Mouse (Mus musculus) neural tube, embryonic 13.5 days (tissue): ENCODE data around the gene Gdf9. TPM values are rescaled to one million over a fixed set of nuclear protein-coding genes. Genes with fewer than 3 reads are reported as not detected.

Source experiments
- ATAC-seq: fragments of 200-750 bp; cut with Nextera tagmentation; 2 replicates; pipeline ENCODE4 v1.8.0; 2017; ENCODE audit warnings: low read depth, mild to moderate bottlenecking, moderate TSS enrichment, moderate library complexity
- H3K27ac ChIP-seq: fragments of 300-500 bp; sonication (generic); replicated peaks from 2 replicates; pipeline ENCODE4 v1.5.1; 2015; ENCODE audit warnings: moderate library complexity, mild to moderate bottlenecking, inconsistent platforms
- H3K27me3 ChIP-seq: fragments of 300-500 bp; sonication (generic); 2 replicates; pipeline ENCODE4 v1.6.1; 2015; ENCODE audit warnings: mild to moderate bottlenecking, inconsistent platforms
- H3K36me3 ChIP-seq: fragments of 300-500 bp; sonication (generic); 2 replicates; pipeline ENCODE4 v1.6.1; 2015; ENCODE audit warnings: mild to moderate bottlenecking, inconsistent platforms
- H3K4me1 ChIP-seq: fragments of 300-500 bp; sonication (generic); replicated peaks from 2 replicates; pipeline ENCODE4 v1.6.1; 2015; ENCODE audit warnings: inconsistent platforms
- H3K4me2 ChIP-seq: fragments of 300-500 bp; sonication (generic); 2 replicates; pipeline ENCODE4 v1.6.1; 2015; ENCODE audit warnings: inconsistent platforms, mild to moderate bottlenecking, moderate library complexity
- H3K4me3 ChIP-seq: fragments of 300-500 bp; sonication (generic); 2 replicates; pipeline ENCODE4 v1.5.1; 2015; ENCODE audit warnings: mild to moderate bottlenecking, inconsistent platforms
- H3K9ac ChIP-seq: fragments of 300-500 bp; sonication (generic); 2 replicates; pipeline ENCODE4 v1.6.1; 2015; ENCODE audit warnings: moderate library complexity, mild to moderate bottlenecking, inconsistent platforms
- H3K9me3 ChIP-seq: fragments of 300-500 bp; sonication (generic); 2 replicates; pipeline ENCODE4 v1.6.1; 2016; ENCODE audit warnings: inconsistent platforms
- WGBS: fragments of 180-500 bp; shearing (Covaris S2); methylation state at CpG from one replicate; pipeline ENCODE4 v1.1.7; 2015; 5-methylcytosine and 5-hydroxymethylcytosine counted together
- polyA plus RNA-seq: library from polyadenylated mRNA; unstranded; fragments of >200 nt; fragmentation: Nextera tagmentation; extraction: Ambion mirVana; gene quantifications from 2 replicates; pipeline ENCODE4 v1.2.1, GENCODE M21; 2015

Gdf9 gene
- polyA plus RNA-seq, 1 experiment from 2014 or later: 3.4 TPM

DNA sequence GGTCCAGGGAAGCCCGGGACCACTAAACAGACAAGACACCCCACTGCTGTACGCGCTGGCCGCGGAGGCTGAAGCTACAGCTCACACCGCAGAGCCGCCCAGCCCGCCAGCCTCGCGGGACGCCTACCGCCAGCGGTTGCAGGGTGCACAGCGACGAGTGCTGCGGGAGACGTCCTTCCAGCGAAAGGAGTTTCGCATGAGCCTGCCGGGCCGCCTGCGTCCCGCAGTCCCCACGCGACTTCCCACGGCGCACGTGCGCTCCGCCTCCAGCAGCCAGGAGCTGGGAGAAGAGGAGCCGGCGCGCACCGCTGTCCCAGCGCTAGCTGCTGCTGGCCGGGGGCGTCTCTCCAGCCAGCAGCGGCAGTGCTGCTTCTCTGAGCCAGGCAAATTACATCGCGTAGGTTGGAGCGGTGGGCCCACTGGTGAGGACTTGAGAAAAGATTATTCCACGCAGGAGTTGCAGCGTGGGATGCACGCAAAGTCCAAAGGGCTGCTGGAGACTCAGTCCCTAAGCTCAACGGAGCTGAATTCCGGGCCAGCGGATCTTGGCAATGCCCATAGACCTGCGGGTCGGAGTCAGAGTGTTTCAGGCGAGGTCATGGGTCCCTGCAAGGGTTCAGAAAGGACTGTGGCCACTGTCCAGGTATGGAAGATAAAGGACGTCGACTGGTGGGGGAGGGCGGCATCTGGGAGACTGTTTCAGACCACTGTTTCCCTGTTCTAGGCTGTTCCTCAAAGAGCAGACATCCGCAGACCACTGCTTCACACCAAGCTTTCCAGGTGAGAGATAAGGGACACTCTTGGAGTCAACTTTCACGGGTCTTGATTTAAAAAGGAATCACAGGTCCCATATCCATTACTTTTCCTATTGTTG, 33.0 kb downstream of the Gdf9 start:
- no peaks in the 10 kb centered on the region for H3K36me3 ChIP-seq
- H3K4me1 ChIP-seq: peaks cover 16% of the 10 kb centered on the region
- no peak overlapping the region for H3K27ac ChIP-seq
- H3K4me2 ChIP-seq: peak overlapping the region; percentile 80
- H3K9ac ChIP-seq: peak overlapping the region; percentile 55
- ATAC-seq: peak; percentile 6; the same call in 1 of the 2 replicates
- H3K4me3 ChIP-seq: peak overlapping the region; percentile 43
- 0 out of 2 replicates have a peak, but pooled peaks cover 4% of the 10 kb centered on the region for H3K9me3 ChIP-seq
- 8% methylated on average over 55 of the region's 55 CpGs for WGBS
- H3K27me3 ChIP-seq: peaks cover 96% of the 10 kb centered on the region

DNA sequence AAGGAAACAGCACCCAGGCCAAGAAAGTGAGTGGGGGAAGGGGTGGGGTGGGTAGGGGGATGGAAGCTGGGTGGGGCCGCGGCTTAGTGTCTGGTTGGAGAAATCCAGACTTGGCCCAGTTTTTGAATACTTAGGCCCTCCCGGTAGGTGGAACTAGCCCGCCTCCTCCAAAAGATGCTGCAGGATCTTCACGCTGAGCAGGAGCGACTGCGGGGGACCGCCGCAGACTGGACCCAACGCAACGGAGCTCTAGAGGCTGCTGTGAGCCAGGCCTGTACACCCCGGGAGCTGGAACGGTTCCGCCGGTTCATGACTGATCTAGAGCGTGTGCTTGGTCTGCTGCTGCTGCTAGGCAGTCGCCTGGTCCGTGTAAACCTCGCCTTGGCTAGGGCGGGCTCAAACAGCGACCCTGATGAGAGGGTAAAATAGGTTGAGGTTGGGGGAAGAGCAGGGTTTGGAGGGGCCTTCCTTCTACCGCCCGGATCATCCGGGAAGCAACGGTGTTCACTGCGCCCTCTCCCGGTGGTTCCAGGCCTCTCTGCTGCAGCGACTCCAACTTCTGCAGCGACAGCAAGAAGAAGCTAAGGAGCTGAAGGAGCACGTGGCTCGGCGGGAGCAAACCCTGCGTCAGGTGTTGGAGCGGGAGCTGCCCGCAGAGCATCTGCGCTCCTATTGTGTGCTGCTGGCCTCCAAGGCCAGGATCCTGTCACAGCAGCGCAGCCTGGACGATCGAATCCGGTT, 35.6 kb downstream of the Gdf9 start:
- Histone ChIP-seq H3K27ac (no peak overlapping the region), H3K9ac (peak overlapping the region; percentile 55), H3K9me3 (0 out of 2 replicates have a peak, but pooled peaks cover 4% of the 10 kb centered on the region), H3K36me3 (no peaks in the 10 kb centered on the region), H3K4me1 (peaks cover 38% of the 10 kb centered on the region), H3K4me2 (peak overlapping the region; percentile 56), H3K27me3 (peaks cover 87% of the 10 kb centered on the region), H3K4me3 (peak overlapping the region; percentile 30)
- 6% methylated on average over 40 of the region's 40 CpGs for WGBS
- ATAC-seq: peak; percentile 34

DNA sequence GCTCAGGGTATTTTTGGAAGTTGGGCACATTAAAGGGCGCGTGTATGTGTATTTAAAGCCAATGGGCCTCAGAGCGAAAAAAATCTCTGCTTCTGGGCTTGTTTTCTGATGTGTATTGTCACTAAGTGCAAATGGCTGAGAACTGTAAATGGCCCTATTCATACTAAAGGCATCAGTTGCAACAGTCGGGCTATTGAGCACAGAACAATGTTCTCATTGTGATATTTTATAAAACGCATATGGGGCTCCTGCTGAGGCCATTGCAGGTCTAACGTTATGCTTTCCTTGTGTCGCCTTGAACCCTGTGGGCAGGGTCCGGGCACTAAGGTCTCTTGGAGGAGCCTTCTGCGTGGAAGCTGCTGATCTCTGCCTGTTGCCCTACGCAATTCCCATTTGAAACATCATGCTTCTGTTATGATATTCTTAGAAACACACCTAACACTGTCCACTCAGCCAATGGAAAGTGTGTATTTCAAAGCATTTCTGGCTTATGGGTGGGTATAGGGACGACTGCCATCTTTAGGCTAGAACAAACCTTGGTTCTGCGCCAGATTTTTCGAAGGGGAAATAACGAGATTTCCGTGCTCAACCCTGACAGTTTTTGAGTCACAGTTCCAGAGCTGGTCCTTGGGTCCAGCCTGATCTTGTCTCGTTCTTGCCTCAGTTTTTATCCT, 38.6 kb downstream of the Gdf9 start:
- peaks cover 30% of the 10 kb centered on the region for H3K4me1 ChIP-seq
- H3K9me3 ChIP-seq: 0 out of 2 replicates have a peak, but pooled peaks cover 3% of the 10 kb centered on the region
- ATAC-seq: no peak
- peaks cover 79% of the 10 kb centered on the region for H3K27me3 ChIP-seq
- H3K4me3 ChIP-seq: peak overlapping the region; percentile 19; the same call in 1 of the 2 replicates
- no peaks in the 10 kb centered on the region for H3K36me3 ChIP-seq
- peak overlapping the region; percentile 55 for H3K4me2 ChIP-seq
- no peak overlapping the region for H3K9ac ChIP-seq
- H3K27ac ChIP-seq: no peak overlapping the region
- WGBS: 33% methylated on average over 16 of the region's 16 CpGs

DNA sequence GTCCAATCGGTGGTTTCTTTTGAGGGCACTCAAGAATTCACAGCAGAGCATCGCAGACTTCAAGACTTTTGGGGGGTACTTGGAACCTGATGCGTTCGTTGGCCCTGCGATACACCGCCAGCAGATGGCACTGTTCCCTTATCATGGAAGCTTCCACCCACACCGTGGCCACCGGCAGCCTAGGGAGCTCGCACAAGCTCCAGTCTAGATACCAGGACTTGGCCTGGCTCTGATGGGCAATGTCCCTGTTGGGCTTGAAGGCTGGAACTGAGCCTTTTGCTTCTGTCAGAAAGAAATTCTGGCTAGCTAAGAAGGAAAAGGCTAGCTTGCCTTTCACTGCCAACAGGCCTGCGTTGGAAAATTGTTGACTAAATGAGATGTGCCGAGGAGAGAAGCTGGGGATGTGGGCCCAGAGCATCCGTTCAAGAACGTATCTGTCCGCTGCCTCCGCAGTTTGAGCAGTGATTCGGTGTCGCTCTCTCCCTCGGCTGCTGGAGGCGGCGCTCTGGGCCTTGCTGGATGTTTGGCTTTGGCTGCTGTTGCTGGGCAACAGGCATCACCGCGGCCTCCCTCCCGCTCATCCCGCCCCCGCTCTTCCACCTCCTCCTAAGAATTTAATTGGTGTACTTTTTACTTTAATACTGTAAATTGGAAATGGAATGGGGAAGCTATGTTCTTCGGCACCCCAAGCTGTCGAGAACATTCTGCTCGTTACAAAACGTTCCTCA, 39.3 kb downstream of the Gdf9 start, which contains the start of gene Gm9837:
Gm9837 (minus strand) TSS at position 512 of the 728 bp plus-strand sequence.
- H3K27me3 ChIP-seq: peaks cover 79% of the 10 kb centered on the region
- WGBS: 3% methylated on average over 29 of the region's 29 CpGs
- H3K4me1 ChIP-seq: peaks cover 33% of the 10 kb centered on the region
- peak; percentile 71 for ATAC-seq
- H3K36me3 ChIP-seq: no peaks in the 10 kb centered on the region
- H3K27ac ChIP-seq: peak within 1 kb of the TSS; percentile 61
- H3K4me3 ChIP-seq: peak within 1 kb of the TSS; percentile 19
- no peaks in the 10 kb centered on the region for H3K9me3 ChIP-seq
- peak within 1 kb of the TSS; percentile 43; the same call in 1 of the 2 replicates for H3K9ac ChIP-seq
- H3K4me2 ChIP-seq: peak within 1 kb of the TSS; percentile 55

DNA sequence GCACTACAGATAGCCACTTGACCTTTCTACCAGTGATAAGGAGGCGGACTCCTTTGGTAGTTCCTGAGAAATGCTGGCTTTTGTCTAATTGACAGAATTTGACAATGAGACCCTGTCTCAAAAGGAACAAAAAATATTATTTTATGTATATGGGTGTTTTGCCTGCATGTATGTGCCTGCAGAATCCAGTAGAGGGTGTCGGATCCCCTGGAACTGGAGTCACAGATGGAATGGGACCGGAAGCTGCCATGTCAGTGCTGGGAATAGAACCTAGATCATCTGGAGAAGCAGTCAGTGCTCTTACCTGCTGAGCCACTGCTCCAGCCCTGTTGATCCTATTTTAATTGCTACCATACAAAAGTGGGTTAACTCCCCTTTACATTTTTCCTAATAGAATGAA, 41.9 kb downstream of the Gdf9 start:
- Histone ChIP-seq H3K4me2 (no peak overlapping the region), H3K4me1 (peaks cover 39% of the 10 kb centered on the region), H3K27ac (no peak overlapping the region), H3K36me3 (no peaks in the 10 kb centered on the region), H3K9ac (no peak overlapping the region), H3K9me3 (no peaks in the 10 kb centered on the region), H3K27me3 (peaks cover 72% of the 10 kb centered on the region), H3K4me3 (no peak overlapping the region)
- no peak for ATAC-seq
- WGBS: 84% methylated on average over 3 of the region's 3 CpGs

DNA sequence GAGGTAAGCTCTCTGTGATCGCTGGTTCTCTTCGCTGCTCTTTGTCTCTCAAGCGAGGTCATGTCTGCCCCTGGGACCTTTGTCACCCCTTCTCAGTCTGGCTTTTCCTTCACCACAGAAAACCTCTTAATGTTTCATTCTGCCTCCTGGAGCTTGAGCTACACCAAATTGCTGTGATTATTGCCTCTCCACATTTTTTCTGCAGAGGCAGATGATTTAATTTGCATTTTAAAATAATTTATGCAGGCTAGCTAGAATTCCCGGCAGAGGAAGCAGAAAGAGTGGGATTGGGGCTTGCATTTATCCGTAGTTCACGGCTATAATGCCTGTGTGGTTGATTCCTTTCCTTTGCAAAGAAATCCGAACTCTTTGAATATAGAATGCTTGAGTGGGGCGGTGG, 44.8 kb downstream of the Gdf9 start:
- WGBS: 17% methylated on average over 8 of the region's 8 CpGs
- ATAC-seq: no peak
- Histone ChIP-seq H3K4me3 (no peak overlapping the region), H3K9me3 (no peaks in the 10 kb centered on the region), H3K4me2 (peak overlapping the region; percentile 40), H3K27ac (peak overlapping the region; percentile 61; the same call in 1 of the 2 replicates), H3K36me3 (no peaks in the 10 kb centered on the region), H3K4me1 (peaks cover 43% of the 10 kb centered on the region), H3K9ac (no peak overlapping the region), H3K27me3 (peaks cover 84% of the 10 kb centered on the region)

DNA sequence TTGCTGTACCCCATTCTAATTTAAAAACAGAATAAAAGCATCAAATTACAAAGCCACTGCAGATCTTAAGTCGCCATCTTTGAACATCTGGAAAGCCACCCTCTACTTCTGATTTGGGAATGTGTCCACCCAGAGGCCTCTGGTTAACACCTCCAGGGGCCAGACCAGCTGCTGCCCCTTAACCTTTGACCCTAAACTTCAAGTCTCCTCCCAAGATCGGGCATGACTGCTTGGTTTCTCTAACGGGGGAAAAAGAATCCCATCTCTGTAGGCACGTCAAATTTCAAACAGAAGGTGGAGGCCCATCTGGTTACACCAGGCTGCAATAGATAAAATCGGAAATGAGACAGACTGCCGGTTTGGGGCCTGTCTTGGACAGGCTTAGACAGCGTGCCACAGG, 47.0 kb downstream of the Gdf9 start:
- H3K27ac ChIP-seq: no peak overlapping the region

DNA sequence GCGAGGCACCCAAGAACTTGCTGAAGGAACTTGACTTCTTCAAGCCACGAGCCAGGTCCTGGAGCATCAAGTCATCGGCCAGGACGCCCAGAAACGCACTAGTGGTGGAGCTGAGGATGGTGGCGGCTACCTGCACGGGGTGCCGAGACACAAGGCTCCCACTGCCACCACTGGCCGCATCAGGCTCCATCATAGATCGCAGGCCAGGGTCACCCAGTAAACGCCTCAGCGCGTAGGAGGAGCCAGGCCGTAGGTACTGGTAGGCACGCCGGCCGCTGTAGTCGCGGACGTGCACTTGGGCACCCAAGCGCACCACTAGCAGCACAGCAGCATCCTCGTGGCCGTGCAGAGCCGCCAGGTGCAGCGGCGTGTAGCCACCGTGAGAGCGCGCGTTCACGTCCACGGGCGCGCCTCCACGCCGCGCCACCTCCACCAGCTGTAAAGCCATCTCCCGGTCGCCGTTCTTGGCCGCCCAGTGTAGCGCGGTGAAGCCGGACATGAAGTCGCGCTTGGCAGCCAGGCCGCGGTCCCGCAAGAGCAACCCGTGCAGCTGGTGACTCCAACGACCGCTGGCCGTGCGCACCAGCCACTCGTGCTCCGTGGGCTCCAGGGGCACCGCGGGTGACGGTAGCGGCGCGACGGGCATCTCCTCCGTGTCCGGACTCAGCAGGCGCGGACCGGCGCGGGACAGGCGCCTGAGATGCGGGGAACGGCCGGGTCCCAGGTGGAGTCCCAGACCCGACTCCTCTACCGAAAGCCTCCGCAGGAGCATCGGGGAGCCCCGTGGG, 47.8 kb downstream of the Gdf9 start:
- Histone ChIP-seq H3K9me3 (no peaks in the 10 kb centered on the region), H3K4me2 (peak overlapping the region; percentile 77), H3K9ac (peak overlapping the region; percentile 59), H3K27ac (no peak overlapping the region), H3K4me3 (peak overlapping the region; percentile 46), H3K4me1 (peaks cover 37% of the 10 kb centered on the region), H3K27me3 (peaks cover 85% of the 10 kb centered on the region), H3K36me3 (no peaks in the 10 kb centered on the region)
- peak; percentile 17; the same call in 1 of the 2 replicates for ATAC-seq
- 4% methylated on average over 79 of the region's 79 CpGs for WGBS

More for the DNA sequence above, 47.0 kb downstream of the Gdf9 start:
- Histone ChIP-seq H3K4me3 (no peak overlapping the region), H3K27me3 (peaks cover 82% of the 10 kb centered on the region), H3K9ac (no peak overlapping the region), H3K4me1 (peaks cover 37% of the 10 kb centered on the region), H3K4me2 (peak overlapping the region; percentile 77; the same call in 1 of the 2 replicates), H3K9me3 (no peaks in the 10 kb centered on the region), H3K36me3 (no peaks in the 10 kb centered on the region)
- 42% methylated on average over 7 of the region's 7 CpGs for WGBS
- ATAC-seq: no peak

DNA sequence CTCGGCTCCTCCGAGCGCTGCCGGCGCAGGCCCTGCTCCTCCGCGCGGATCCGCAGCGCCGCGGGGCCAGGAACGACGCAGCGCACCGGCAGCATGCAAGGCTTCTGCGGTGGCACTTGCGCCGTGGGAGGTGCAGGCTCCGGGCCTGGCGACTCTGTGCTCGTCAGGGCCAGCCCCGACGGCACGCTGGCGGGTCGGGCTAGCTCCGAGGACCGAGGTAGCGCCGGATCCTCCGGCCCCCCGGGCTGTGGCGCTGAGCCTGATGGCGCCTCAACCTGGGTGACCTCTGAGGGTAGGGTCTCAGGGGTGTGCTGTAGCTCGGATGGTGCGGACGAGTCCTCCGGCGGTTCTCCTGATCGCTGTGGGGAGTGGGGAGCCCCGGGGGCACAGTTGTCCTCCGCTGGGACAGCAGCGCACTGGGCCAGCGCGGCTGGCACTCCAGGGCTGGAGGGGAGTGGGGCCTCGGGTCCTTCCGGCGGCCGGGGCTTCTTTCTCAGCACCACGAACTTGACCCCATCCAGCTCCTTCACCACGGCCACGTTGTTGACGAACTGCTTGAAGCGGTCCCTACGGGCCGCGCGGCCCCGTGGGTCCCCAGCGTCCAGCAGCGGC, 48.5 kb downstream of the Gdf9 start:
- no peaks in the 10 kb centered on the region for H3K36me3 ChIP-seq
- peaks cover 83% of the 10 kb centered on the region for H3K27me3 ChIP-seq
- WGBS: 1% methylated on average over 62 of the region's 62 CpGs
- H3K9ac ChIP-seq: peak overlapping the region; percentile 59
- H3K9me3 ChIP-seq: no peaks in the 10 kb centered on the region
- H3K27ac ChIP-seq: no peak overlapping the region
- H3K4me2 ChIP-seq: peak overlapping the region; percentile 77
- peak; percentile 44; the same call in 1 of the 2 replicates for ATAC-seq
- H3K4me3 ChIP-seq: peak overlapping the region; percentile 46
- peaks cover 33% of the 10 kb centered on the region for H3K4me1 ChIP-seq

DNA sequence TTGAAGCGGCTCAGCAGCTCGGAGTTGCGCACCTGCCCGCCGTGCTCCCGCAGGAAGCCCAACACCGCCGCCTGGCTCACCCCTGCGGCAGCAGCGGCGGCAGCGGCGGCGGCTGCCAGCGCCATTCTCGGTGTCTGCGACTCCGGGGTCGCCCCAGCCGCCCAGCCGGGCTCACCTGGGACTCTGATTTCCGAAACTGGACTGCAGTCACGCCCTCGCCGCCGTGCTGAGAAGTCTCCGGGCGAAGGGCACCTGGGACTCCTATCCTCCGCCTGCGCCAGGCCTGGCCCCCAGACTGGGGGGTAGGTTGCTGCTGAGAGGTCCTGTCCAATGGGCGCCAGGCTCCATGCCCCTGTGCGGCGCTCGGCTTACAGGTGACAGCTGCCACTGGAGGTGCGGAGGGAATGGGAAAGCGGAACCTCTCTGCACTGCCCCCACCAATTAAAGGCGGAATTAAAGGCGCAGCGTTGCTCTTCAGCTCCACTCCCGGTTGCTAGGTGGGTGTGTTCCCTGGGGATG, 49.0 kb downstream of the Gdf9 start, which contains the start of the genes Gm9945 and Sowaha:
Gm9945 (plus strand) TSS at position 384 of the 519 bp plus-strand sequence.
Sowaha (minus strand) TSS at position 492 of the 519 bp plus-strand sequence.
- Histone ChIP-seq H3K9me3 (no peaks in the 10 kb centered on the region), H3K27ac (no peak within 1 kb of the TSS), H3K36me3 (no peaks in the 10 kb centered on the region), H3K4me2 (peak within 1 kb of the TSS; percentile 77), H3K4me3 (peak within 1 kb of the TSS; percentile 46), H3K27me3 (peaks cover 79% of the 10 kb centered on the region), H3K4me1 (peaks cover 33% of the 10 kb centered on the region), H3K9ac (peak within 1 kb of the TSS; percentile 59)
- WGBS: 3% methylated on average over 40 of the region's 40 CpGs
- ATAC-seq: peak; percentile 52; the same call in 1 of the 2 replicates
